Mouse (Mus musculus): Measurements from ENCODE around the gene Prlh. TPM values are rescaled to one million over a fixed set of nuclear protein-coding genes. Genes with fewer than 3 reads are reported as not detected.

The Prlh gene
- polyA plus RNA-seq, 1 experiment = not detected

- H3K27me3 ChIP-seq (ENCODE audit: control insufficient read depth, insufficient read depth, insufficient read length) = no peaks in the 10 kb centered on the region
- peak within 1 kb of the TSS; percentile 79 for H3ac ChIP-seq (ENCODE audit: control insufficient read depth, insufficient read length)
- H3K4me3 ChIP-seq = peak within 1 kb of the TSS; percentile 84
- H3K4me2 ChIP-seq (ENCODE audit: low read depth) = peak within 1 kb of the TSS; percentile 95
- H3K79me2 ChIP-seq (ENCODE audit: control insufficient read depth, insufficient read depth) = peaks cover 45% of the 10 kb centered on the region
- TF ChIP-seq MYOG (IDR thresholded peaks at IDR 0.05; ENCODE audit: control insufficient read depth in 1 of 3, insufficient read depth in 1 of 3, insufficient read length in 2 of 3, low read depth in 2 of 3) (peak in 2 of 3 experiments; percentile 86 to 96), MAX (IDR thresholded peaks at IDR 0.05; ENCODE audit: low read depth) (no peak), MYOD1 (IDR thresholded peaks at IDR 0.05; ENCODE audit: control insufficient read depth in 1 of 3, insufficient read length in 2 of 3, low read depth in 2 of 3) (peak in 2 of 3 experiments; percentile 89 to 90), CEBPB (IDR thresholded peaks at IDR 0.05; ENCODE audit: insufficient read depth, poor library complexity, severe bottlenecking) (no peak), POLR2A (IDR thresholded peaks at IDR 0.05; ENCODE audit: insufficient read length, low read depth) (peak; percentile 96), POLR2AphosphoS2 (IDR thresholded peaks at IDR 0.05; ENCODE audit: insufficient read length, low read depth) (peak; percentile 93), TCF3 (IDR thresholded peaks at IDR 0.05; ENCODE audit: insufficient read length, low read depth) (no peak), SRF (IDR thresholded peaks at IDR 0.05; ENCODE audit: control insufficient read depth, insufficient read length, low read depth) (peak; percentile 36), TCF12 (IDR thresholded peaks at IDR 0.05; ENCODE audit: insufficient read depth, poor library complexity, severe bottlenecking) (no peak)
- no peaks in the 10 kb centered on the region for H3K36me3 ChIP-seq (ENCODE audit: control insufficient read depth, insufficient read depth)
These were observed 45.5 kb downstream of the Prlh start, which contains the start of gene Lrrfip1 for GRCm38 (mm10) chr1:90998268-90998890. TSS of gene Lrrfip1 (plus strand) at chr1:90998737.

- Histone ChIP-seq H3K79me2 (ENCODE audit: control insufficient read depth, insufficient read depth) (peaks cover 52% of the 10 kb centered on the region), H3K27me3 (ENCODE audit: control insufficient read depth, insufficient read depth, insufficient read length) (no peaks in the 10 kb centered on the region), H3K36me3 (ENCODE audit: control insufficient read depth, insufficient read depth) (no peaks in the 10 kb centered on the region), H3K4me2 (ENCODE audit: low read depth) (peak overlapping the region; percentile 95), H3ac (ENCODE audit: control insufficient read depth, insufficient read length) (peak overlapping the region; percentile 79), H3K4me3 (peak overlapping the region; percentile 84)
- TF ChIP-seq USF1 (IDR thresholded peaks at IDR 0.05; ENCODE audit: low read depth) (no peak), MAX (IDR thresholded peaks at IDR 0.05; ENCODE audit: low read depth) (no peak), MYOD1 (IDR thresholded peaks at IDR 0.05; ENCODE audit: control insufficient read depth in 1 of 3, insufficient read length in 2 of 3, low read depth in 2 of 3) (no peak)
These were observed 46.1 kb downstream of the Prlh start for GRCm38 (mm10) chr1:90998891-90999611.

GRCm38 (mm10) chr1:90999911-91000601, 47.1 kb downstream of the Prlh start:
- Histone ChIP-seq H3K36me3 (ENCODE audit: control insufficient read depth, insufficient read depth) (no peaks in the 10 kb centered on the region), H3K4me3 (peak overlapping the region; percentile 84), H3K79me2 (ENCODE audit: control insufficient read depth, insufficient read depth) (peaks cover 62% of the 10 kb centered on the region), H3ac (ENCODE audit: control insufficient read depth, insufficient read length) (no peak overlapping the region), H3K4me2 (ENCODE audit: low read depth) (peak overlapping the region; percentile 95), H3K27me3 (ENCODE audit: control insufficient read depth, insufficient read depth, insufficient read length) (no peaks in the 10 kb centered on the region)
- TF ChIP-seq POLR2AphosphoS2 (IDR thresholded peaks at IDR 0.05; ENCODE audit: insufficient read length, low read depth) = no peak
- no peak for TF ChIP-seq REST (IDR thresholded peaks at IDR 0.05; ENCODE audit: insufficient read depth, insufficient read length)
- no peak for TF ChIP-seq TCF3 (IDR thresholded peaks at IDR 0.05; ENCODE audit: insufficient read length, low read depth)
- TF ChIP-seq SRF (IDR thresholded peaks at IDR 0.05; ENCODE audit: control insufficient read depth, insufficient read length, low read depth) = no peak
- peak in 2 of 3 experiments; percentile 7 to 68 for TF ChIP-seq MYOD1 (IDR thresholded peaks at IDR 0.05; ENCODE audit: control insufficient read depth in 1 of 3, insufficient read length in 2 of 3, low read depth in 2 of 3)
- no peak for TF ChIP-seq CEBPB (IDR thresholded peaks at IDR 0.05; ENCODE audit: insufficient read depth, poor library complexity, severe bottlenecking)
- TF ChIP-seq E2F4 (IDR thresholded peaks at IDR 0.05; ENCODE audit: insufficient read depth) = no peak
- TF ChIP-seq MYOG (IDR thresholded peaks at IDR 0.05; ENCODE audit: control insufficient read depth in 1 of 3, insufficient read depth in 1 of 3, insufficient read length in 2 of 3, low read depth in 2 of 3) = peak in 1 of 3 experiments; percentile 45
- no peak for TF ChIP-seq USF1 (IDR thresholded peaks at IDR 0.05; ENCODE audit: low read depth)

GRCm38 (mm10) chr1:91001101-91001500, 48.2 kb downstream of the Prlh start:
- peak overlapping the region; percentile 95 for H3K4me2 ChIP-seq (ENCODE audit: low read depth)
- no peaks in the 10 kb centered on the region for H3K36me3 ChIP-seq (ENCODE audit: control insufficient read depth, insufficient read depth)
- no peak overlapping the region for H3K4me3 ChIP-seq
- peaks cover 70% of the 10 kb centered on the region for H3K79me2 ChIP-seq (ENCODE audit: control insufficient read depth, insufficient read depth)
- no peaks in the 10 kb centered on the region for H3K27me3 ChIP-seq (ENCODE audit: control insufficient read depth, insufficient read depth, insufficient read length)
- TF ChIP-seq REST (IDR thresholded peaks at IDR 0.05; ENCODE audit: insufficient read depth, insufficient read length) = no peak
- no peak for TF ChIP-seq USF1 (IDR thresholded peaks at IDR 0.05; ENCODE audit: low read depth)
- TF ChIP-seq MYOD1 (IDR thresholded peaks at IDR 0.05; ENCODE audit: control insufficient read depth in 1 of 3, insufficient read length in 2 of 3, low read depth in 2 of 3) = no peak
- no peak for TF ChIP-seq TCF3 (IDR thresholded peaks at IDR 0.05; ENCODE audit: insufficient read length, low read depth)
- TF ChIP-seq MYOG (IDR thresholded peaks at IDR 0.05; ENCODE audit: control insufficient read depth in 1 of 3, insufficient read depth in 1 of 3, insufficient read length in 2 of 3, low read depth in 2 of 3) = no peak
- no peak for TF ChIP-seq CEBPB (IDR thresholded peaks at IDR 0.05; ENCODE audit: insufficient read depth, poor library complexity, severe bottlenecking)
- TF ChIP-seq TCF12 (IDR thresholded peaks at IDR 0.05; ENCODE audit: insufficient read depth, poor library complexity, severe bottlenecking) = no peak
- no peak for TF ChIP-seq MAX (IDR thresholded peaks at IDR 0.05; ENCODE audit: low read depth)
- no peak for TF ChIP-seq POLR2A (IDR thresholded peaks at IDR 0.05; ENCODE audit: insufficient read length, low read depth)
- TF ChIP-seq SRF (IDR thresholded peaks at IDR 0.05; ENCODE audit: control insufficient read depth, insufficient read length, low read depth) = no peak
- no peak for TF ChIP-seq POLR2AphosphoS2 (IDR thresholded peaks at IDR 0.05; ENCODE audit: insufficient read length, low read depth)
- TF ChIP-seq E2F4 (IDR thresholded peaks at IDR 0.05; ENCODE audit: insufficient read depth) = no peak
- H3ac ChIP-seq (ENCODE audit: control insufficient read depth, insufficient read length) = no peak overlapping the region
